Mouse (Mus musculus) cerebellum, adult 18-20 months (tissue): ENCODE data around the gene Camk2d.

Source experiments
- DNase-seq, 2 experiments: peaks; one replicate each; pipeline ENCODE4 v3.0.0; 2021

The Camk2d gene

GRCm38 (mm10) chr3:126596086-126596485 lies at the start of gene Camk2d:
Camk2d (plus strand) TSS chr3:126596302.
- DNase-seq, result peak; percentile 95 to 97

- no peak for DNase-seq
Observed at GRCm38 (mm10) chr3:126547941-126548340, 48.2 kb upstream of the Camk2d start.

- DNase-seq, result peak; percentile 8
Observed at GRCm38 (mm10) chr3:126563646-126564045, 32.5 kb upstream of the Camk2d start.

GRCm38 (mm10) chr3:126570628-126571027 lies 25.5 kb upstream of the Camk2d start:
- DNase-seq, result no peak

GRCm38 (mm10) chr3:126572915-126573314 lies 23.2 kb upstream of the Camk2d start:
- no peak for DNase-seq

- DNase-seq, result no peak
Observed at GRCm38 (mm10) chr3:126575927-126576326, 20.2 kb upstream of the Camk2d start.

- no peak for DNase-seq
Observed at GRCm38 (mm10) chr3:126586134-126586533, 10.0 kb upstream of the Camk2d start.

- DNase-seq, result no peak
Observed at GRCm38 (mm10) chr3:126587477-126587876, 8.6 kb upstream of the Camk2d start.

GRCm38 (mm10) chr3:126589556-126589955 lies 6.5 kb upstream of the Camk2d start:
- no peak for DNase-seq

GRCm38 (mm10) chr3:126595456-126595855 lies 646 bp upstream of the Camk2d start:
- DNase-seq, result no peak

- DNase-seq, result peak; percentile 80 to 89
Observed at GRCm38 (mm10) chr3:126596491-126597160, 524 bp downstream of the Camk2d start.

- peak in 1 of 2 experiments; percentile 88 for DNase-seq
Observed at GRCm38 (mm10) chr3:126597161-126597595, 1.1 kb downstream of the Camk2d start.

- DNase-seq, result peak in 1 of 2 experiments; percentile 36
Observed at GRCm38 (mm10) chr3:126597596-126598328, 1.7 kb downstream of the Camk2d start.

GRCm38 (mm10) chr3:126598329-126598676 lies 2.2 kb downstream of the Camk2d start:
- DNase-seq, result no peak

- no peak for DNase-seq
Observed at GRCm38 (mm10) chr3:126598881-126599280, 2.8 kb downstream of the Camk2d start.

GRCm38 (mm10) chr3:126599335-126599734 lies 3.2 kb downstream of the Camk2d start:
- no peak for DNase-seq

GRCm38 (mm10) chr3:126599936-126600335 lies 3.8 kb downstream of the Camk2d start:
- DNase-seq, result no peak

GRCm38 (mm10) chr3:126602772-126603171 lies 6.7 kb downstream of the Camk2d start:
- DNase-seq, result no peak

GRCm38 (mm10) chr3:126604656-126605434 lies 8.7 kb downstream of the Camk2d start:
- DNase-seq, result peak; percentile 57

GRCm38 (mm10) chr3:126609310-126609709 lies 13.2 kb downstream of the Camk2d start:
- DNase-seq, result no peak

- DNase-seq, result no peak
Observed at GRCm38 (mm10) chr3:126609795-126610451, 13.8 kb downstream of the Camk2d start.

GRCm38 (mm10) chr3:126611624-126612023 lies 15.5 kb downstream of the Camk2d start:
- no peak for DNase-seq
